Mouse (Mus musculus) heart, adult 8-10 months (tissue): ENCODE data around the gene Slc9b2. TPM values are rescaled to one million over a fixed set of nuclear protein-coding genes. Genes with fewer than 3 reads are reported as not detected.
A peak's percentile ranks its signal among the peaks of the same experiment; 100 is the strongest.

Experiments
- DNase-seq: peaks from one replicate; pipeline ENCODE4 v3.0.0; 2022; ENCODE audit warnings: low spot score
- total RNA-seq, 4 experiments: library from RNA; stranded (reverse); gene quantifications; 2 replicates each; pipeline ENCODE4 v1.2.4; 2022

The Slc9b2 gene
- under 1 TPM; 0.19 to 0.98 (median 0.72) TPM for total RNA-seq

GRCm38 (mm10) chr3:135307411-135308259 lies at the start of gene Slc9b2:
Gene Slc9b2, plus strand, starts transcription at chr3:135307700.
- DNase-seq = no peak

- DNase-seq = no peak
These were observed 48.6 kb upstream of the Slc9b2 start for GRCm38 (mm10) chr3:135258919-135259318.

GRCm38 (mm10) chr3:135260233-135260632 lies 47.3 kb upstream of the Slc9b2 start:
- DNase-seq = no peak

DNA sequence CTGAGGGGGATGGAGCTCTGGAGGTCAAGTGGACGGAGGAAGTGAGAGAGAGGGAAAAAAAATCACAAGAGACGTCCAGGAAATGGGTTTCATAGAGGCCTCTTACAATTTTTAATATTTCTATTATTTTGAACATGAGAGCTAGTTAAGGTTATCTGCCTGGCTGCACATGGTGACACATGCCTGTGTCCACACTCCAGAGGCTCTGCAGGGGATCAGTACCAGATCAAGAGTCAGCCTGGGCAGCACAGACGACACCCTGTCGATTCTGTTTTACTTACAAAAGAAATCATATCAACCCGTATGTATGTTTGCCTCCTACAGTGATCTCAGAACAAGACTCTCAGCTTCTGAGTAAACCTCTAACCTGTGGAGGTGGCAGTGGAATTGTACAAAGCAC lies 38.9 kb upstream of the Slc9b2 start:
- no peak for DNase-seq

GRCm38 (mm10) chr3:135269391-135269990 lies 38.0 kb upstream of the Slc9b2 start:
- DNase-seq = no peak

DNA sequence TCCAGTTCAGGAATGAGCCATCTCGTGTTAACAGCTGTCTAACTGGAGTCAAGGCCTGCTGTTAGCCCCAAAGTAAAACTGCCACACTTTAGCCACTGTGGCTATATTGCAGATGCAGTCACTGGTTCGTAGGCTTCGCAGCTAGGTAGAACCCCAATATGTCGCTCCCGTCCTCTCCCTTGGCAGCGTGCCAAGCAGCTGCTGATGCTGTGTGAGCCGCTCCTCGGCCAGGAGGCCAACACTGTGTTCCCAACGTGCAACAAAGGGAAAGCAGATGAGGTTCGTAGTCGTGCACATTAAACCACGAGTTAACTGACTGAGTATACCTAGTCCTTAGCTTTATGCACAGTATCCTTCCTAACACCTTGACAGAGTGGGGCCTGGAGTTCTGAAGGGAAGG lies 34.9 kb upstream of the Slc9b2 start:
- DNase-seq = no peak

GRCm38 (mm10) chr3:135273047-135273446 lies 34.5 kb upstream of the Slc9b2 start:
- no peak for DNase-seq

DNA sequence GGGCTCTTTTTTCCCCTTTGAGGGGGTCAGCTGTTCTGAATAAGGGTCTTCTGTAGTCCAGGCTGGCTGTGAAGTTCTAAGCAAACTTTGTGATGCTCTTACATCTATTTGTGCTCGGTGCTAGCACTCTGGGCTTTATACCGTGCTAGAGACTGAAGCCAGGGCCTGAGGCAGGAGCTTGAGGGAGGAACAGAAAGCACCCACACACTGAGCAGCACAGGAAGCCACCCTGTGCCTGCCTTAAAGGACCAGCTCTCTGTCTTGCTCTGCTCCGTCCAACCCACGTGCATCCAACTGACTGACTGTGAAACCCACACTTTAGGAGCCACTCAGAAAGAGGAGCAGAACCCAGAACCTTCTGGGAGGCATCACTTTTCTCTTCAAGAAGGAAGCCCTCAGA lies 27.3 kb upstream of the Slc9b2 start:
- DNase-seq = no peak

GRCm38 (mm10) chr3:135280669-135281415 lies 26.7 kb upstream of the Slc9b2 start, which contains the start of gene Bdh2:
Gene Bdh2, plus strand, starts transcription at chr3:135281221.
- peak; percentile 79 for DNase-seq

- DNase-seq = no peak
These were observed 25.8 kb upstream of the Slc9b2 start for GRCm38 (mm10) chr3:135281701-135282100.

DNA sequence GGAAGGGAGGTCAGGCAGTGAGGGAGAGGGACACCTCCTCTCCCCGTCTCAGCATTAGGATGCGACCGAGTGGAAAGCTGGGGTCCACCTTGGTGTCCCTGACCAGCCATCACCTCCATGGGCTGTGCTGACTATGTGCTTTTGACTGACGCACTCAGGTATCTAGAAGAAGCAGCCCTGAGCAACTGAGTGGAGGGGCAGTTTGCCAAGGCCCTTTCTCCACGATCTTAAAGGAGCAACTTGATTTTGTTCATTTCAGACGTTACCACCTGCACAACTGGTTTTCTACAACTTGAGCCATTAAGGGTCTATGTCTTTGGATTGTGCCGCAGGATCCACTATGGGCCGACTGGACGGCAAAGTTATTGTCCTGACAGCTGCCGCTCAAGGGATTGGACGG lies 22.2 kb upstream of the Slc9b2 start:
- DNase-seq = no peak

DNA sequence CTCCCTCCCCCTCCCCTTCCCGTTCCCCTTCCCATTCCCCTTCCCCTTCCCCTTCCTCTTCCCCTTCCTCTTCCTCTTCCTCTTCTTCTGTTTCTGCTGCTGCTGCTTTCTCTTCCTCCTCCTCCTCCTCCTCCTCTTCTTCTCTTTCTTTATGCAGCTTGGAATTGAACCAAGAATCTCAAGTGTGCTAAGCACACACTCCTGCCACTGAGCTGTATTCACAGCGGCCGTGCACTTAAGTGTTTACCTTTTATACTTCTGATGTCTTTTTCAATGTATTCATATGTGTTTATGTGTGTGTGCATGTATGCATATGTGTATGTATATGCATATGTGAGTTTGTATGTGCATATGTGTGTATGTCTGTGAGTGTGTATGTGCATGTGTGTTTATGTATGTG lies 21.7 kb upstream of the Slc9b2 start:
- DNase-seq = no peak

DNA sequence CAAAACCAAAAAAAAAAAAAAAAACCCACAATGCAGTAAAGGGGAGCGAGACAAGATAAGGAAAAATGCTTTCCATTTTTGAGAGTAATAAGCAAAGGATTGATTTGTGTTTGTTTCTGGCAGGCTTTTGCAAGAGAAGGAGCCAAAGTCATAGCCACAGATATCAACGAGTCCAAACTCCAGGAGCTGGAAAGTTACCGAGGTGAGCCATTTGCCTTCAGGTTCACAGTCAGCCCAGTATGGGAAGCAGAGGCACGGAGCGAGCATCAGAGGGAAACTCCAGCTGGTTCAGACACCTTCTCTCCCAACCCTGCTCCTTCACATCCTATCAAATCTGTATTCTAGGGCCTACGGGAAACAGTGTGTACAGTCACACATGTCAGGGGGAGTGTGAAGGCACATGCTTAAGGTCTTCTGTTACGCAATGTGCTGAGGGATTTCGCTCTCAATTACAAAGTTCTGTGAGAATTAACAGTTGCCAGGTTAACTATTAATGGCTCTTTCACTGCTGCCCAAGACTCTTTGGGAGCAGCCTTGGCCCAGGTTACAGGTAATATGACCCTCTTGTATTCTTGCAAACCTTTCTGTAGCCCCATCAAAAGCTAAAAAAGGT lies 19.3 kb upstream of the Slc9b2 start:
- DNase-seq = no peak

- DNase-seq = no peak
These were observed 18.4 kb upstream of the Slc9b2 start for GRCm38 (mm10) chr3:135289148-135289547.

DNA sequence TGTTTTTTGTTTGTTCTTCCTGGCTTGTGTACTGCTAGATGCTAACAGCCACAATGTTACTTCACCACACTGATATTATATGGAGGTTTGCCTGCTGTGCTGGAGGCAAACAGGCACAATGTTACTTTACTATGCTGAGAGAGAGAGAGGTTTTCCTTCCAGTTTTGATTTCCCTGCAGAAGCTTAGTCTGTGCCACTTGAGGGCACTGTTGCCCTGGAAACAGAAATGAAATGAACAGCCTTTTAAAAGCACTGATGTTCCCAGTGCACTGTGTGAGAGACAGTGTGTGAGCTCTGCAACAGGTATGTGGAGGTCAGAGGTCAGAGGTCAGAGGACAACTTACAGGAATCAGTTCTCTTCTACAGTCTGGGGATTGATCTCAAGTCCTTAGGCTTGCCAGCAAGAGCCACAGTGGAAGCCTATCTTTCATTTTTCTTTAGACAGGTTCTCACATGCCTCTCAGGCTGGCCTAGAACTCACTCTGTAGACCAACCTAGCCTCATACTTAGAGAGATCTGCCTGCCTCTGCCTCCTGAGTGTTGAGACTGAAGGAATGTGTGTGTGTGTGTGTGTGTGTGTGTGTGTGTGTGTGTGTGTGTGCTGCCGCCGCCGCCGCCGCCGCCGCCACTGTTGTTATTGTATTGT lies 17.1 kb upstream of the Slc9b2 start:
- peak; percentile 9 for DNase-seq

GRCm38 (mm10) chr3:135293703-135294102 lies 13.8 kb upstream of the Slc9b2 start:
- peak; percentile 1 for DNase-seq

- DNase-seq = no peak
These were observed 11.9 kb upstream of the Slc9b2 start for GRCm38 (mm10) chr3:135295559-135295958.

DNA sequence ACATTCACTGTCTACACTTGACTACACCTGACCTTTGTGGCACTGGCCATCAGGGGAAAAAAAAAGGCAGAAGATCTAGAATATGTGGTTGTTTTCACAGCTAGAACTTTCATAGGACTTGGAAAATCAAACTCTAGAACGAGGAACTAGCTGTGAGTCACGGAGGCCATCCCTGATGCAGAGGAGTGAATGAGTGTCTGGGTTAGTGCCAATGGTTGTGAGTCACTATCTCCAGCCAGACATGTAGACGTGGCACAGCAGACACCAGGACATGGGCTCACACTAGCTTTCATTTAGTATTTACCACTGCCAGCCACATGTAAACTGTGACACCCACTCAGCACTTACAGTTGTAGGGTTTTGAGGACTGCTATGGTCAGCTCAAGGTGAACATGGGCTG lies 8.9 kb upstream of the Slc9b2 start:
- peak; percentile 14 for DNase-seq

GRCm38 (mm10) chr3:135300081-135300480 lies 7.4 kb upstream of the Slc9b2 start:
- DNase-seq = no peak

- no peak for DNase-seq
These were observed 3.4 kb upstream of the Slc9b2 start for GRCm38 (mm10) chr3:135304060-135304459.

DNA sequence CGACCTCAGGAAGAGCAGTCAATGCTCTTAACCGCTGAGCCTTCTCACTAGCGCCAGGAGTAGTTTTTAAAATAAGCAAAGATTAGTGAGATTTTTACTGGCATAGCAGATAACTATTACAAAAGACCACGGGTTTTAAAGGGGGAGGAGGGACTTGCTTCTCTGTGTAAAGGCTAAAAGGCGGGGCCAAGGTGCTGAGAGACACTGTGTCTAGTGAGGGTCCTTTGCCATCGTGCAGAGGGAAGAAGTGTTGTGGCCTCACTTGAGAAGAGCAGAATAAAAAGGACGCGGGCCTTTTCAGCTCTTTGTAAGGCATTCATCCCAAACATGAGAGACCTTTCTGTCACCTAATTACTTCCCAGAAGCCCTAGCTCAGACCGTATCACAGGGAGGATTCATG lies 2.9 kb upstream of the Slc9b2 start:
- DNase-seq = no peak
